Mouse (Mus musculus) liver, embryonic 14.5 days (tissue): ENCODE data around the gene Gm10260.

Source experiments
- CTCF ChIP-seq: IDR thresholded peaks from 2 replicates; pipeline ENCODE4 v1.5.1; 2016; ENCODE audit warnings: antibody characterized with exemption, low read depth, control low read depth
- EP300 ChIP-seq: IDR thresholded peaks from 2 replicates; pipeline ENCODE4 v1.6.1; 2016; ENCODE audit warnings: antibody characterized with exemption, low read depth

- TF ChIP-seq EP300 (no peak), CTCF (no peak)
Observed at GRCm38 (mm10) chr13:97785167-97785835, 24.9 kb upstream of the Gm10260 start.
